Mouse (Mus musculus): ENCODE results near the gene Ssrp1.

DNA sequence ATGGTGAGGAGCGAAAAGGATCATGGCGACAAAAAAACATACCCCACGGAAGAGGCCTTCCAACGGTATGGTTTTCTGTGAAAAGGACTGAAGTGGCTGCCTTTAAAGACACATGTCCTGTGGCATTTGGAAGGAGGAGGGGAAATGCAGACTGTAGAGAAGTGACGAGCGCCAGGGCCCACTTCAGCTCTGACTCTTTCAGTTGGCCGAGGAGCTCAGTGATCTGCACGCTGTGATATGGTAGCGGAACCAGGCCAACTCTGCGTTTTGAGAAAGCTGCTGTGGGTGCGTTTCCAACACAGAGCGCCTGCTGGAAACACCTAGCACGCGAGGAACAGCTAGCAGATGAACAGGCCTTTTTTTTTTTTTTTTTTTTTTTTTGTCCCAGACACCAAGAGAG lies 24.4 kb upstream of the Ssrp1 start:
- TF ChIP-seq CTCF (conservative IDR thresholded peaks at IDR 0.05; ENCODE audit: low read length), result no peak
- TF ChIP-seq NANOG (IDR thresholded peaks at IDR 0.05; ENCODE audit: borderline replicate concordance, low read length), result no peak
